Mouse (Mus musculus) embryonic facial prominence, embryonic 11.5 days (tissue): Measurements from ENCODE around the gene Gm8660. TPM values are rescaled to one million over a fixed set of nuclear protein-coding genes. Genes with fewer than 3 reads are reported as not detected.
"Not testable (repeated sequence)": the region's sequence is repeated elsewhere in the genome, so short reads cannot be mapped to it uniquely, and the experiment has no call there.

Experiments
- ATAC-seq: fragments of 200-750 bp; cut with Nextera tagmentation; replicated peaks from 2 replicates; pipeline ENCODE4 v1.8.0; 2017; ENCODE audit warnings: low read depth; ENCODE audit not compliant: insufficient number of reproducible peaks, low FRiP score, low TSS enrichment
- DNase-seq: peaks from one replicate; pipeline ENCODE4 v3.0.0-alpha.2; 2015; ENCODE audit warnings: low spot score
- H3K27ac ChIP-seq: fragments of 300-500 bp; sonication (generic); replicated peaks from 2 replicates; pipeline ENCODE4 v1.5.1; 2014; ENCODE audit warnings: mild to moderate bottlenecking, low read depth, low read length, control low read depth
- H3K27me3 ChIP-seq: fragments of 300-500 bp; sonication (generic); 2 replicates; pipeline ENCODE4 v1.6.1; 2014; ENCODE audit warnings: mild to moderate bottlenecking, low read length, moderate library complexity, mixed read lengths; ENCODE audit not compliant: control insufficient read depth, insufficient read depth
- H3K36me3 ChIP-seq: fragments of 300-500 bp; sonication (generic); replicated peaks from 2 replicates; pipeline ENCODE4 v1.6.1; 2014; ENCODE audit warnings: low read depth, mild to moderate bottlenecking, low read length, moderate library complexity, mixed read lengths; ENCODE audit not compliant: control insufficient read depth, insufficient read depth
- H3K4me1 ChIP-seq: fragments of 300-500 bp; sonication (generic); 2 replicates; pipeline ENCODE4 v1.6.1; 2014; ENCODE audit warnings: low read length, mixed read lengths; ENCODE audit not compliant: control insufficient read depth, insufficient read depth
- H3K4me2 ChIP-seq: fragments of 300-500 bp; sonication (generic); 2 replicates; pipeline ENCODE4 v1.6.1; 2014; ENCODE audit warnings: low read depth, mild to moderate bottlenecking, control low read depth, low read length, moderate library complexity
- H3K4me3 ChIP-seq: fragments of 300-500 bp; sonication (generic); 2 replicates; pipeline ENCODE4 v1.5.1; 2014; ENCODE audit warnings: low read depth, low read length, control low read depth
- H3K9ac ChIP-seq: fragments of 300-500 bp; sonication (generic); replicated peaks from 2 replicates; pipeline ENCODE4 v1.6.1; 2014; ENCODE audit warnings: mild to moderate bottlenecking, control low read depth, low read length
- H3K9me3 ChIP-seq: fragments of 300-500 bp; sonication (generic); replicated peaks from 2 replicates; pipeline ENCODE4 v1.6.1; 2016; ENCODE audit warnings: mild to moderate bottlenecking, low read length, inconsistent platforms, mixed read lengths; ENCODE audit not compliant: control insufficient read depth
- WGBS: fragments of 180-500 bp; shearing (Covaris S2); extraction: QIAGEN DNeasy Blood & Tissue Kit; methylation state at CpG from one replicate; pipeline ENCODE4 v1.1.7; 2014; 5-methylcytosine and 5-hydroxymethylcytosine counted together
- polyA plus RNA-seq: library from polyadenylated mRNA; unstranded; fragments of >200 nt; fragmentation: Nextera tagmentation; extraction: Ambion mirVana; gene quantifications from 2 replicates; pipeline ENCODE4 v1.2.1, GENCODE M21; 2014

Gene Gm8660
- polyA plus RNA-seq: not detected in 2 replicates

GRCm38 (mm10) chr7:22370939-22371338 is at the start of gene Gm8660:
Gene Gm8660 (minus strand): TSS chr7:22371039.
- H3K36me3 ChIP-seq, H3K9me3 ChIP-seq, H3K4me1 ChIP-seq, H3K4me2 ChIP-seq, H3K9ac ChIP-seq, ATAC-seq, H3K27ac ChIP-seq, H3K27me3 ChIP-seq, H3K4me3 ChIP-seq, DNase-seq: not testable (repeated sequence)
- no CpG with 5 or more reads among the region's 1 CpGs for WGBS

GRCm38 (mm10) chr7:22413283-22413682 is 42.4 kb upstream of the Gm8660 start, which contains the start of gene Vmn1r148:
Gene Vmn1r148 (plus strand): TSS chr7:22413583.
- H3K9me3 ChIP-seq, H3K4me2 ChIP-seq, DNase-seq, H3K4me1 ChIP-seq, H3K9ac ChIP-seq, ATAC-seq, H3K27me3 ChIP-seq, H3K4me3 ChIP-seq, H3K27ac ChIP-seq, H3K36me3 ChIP-seq: not testable (repeated sequence)
- no CpG with 5 or more reads among the region's 3 CpGs for WGBS

GRCm38 (mm10) chr7:22329617-22330016 is 41.2 kb downstream of the Gm8660 start, which contains the start of gene Gm4187:
Gene Gm4187 (minus strand): TSS chr7:22329717.
- H3K4me2 ChIP-seq, H3K9ac ChIP-seq, H3K27ac ChIP-seq, DNase-seq, H3K4me1 ChIP-seq, H3K36me3 ChIP-seq, ATAC-seq, H3K9me3 ChIP-seq, H3K4me3 ChIP-seq, H3K27me3 ChIP-seq: not testable (repeated sequence)
- no CpG with 5 or more reads among the region's 2 CpGs for WGBS

Other genes starting within 250 kb of the Gm8660 start
- gene Gm10666, start 236.3 kb downstream of the Gm8660 start, polyA plus RNA-seq: not detected in 2 replicates
- gene Vmn1r142, start 207.0 kb downstream of the Gm8660 start, polyA plus RNA-seq: not detected in 2 replicates
- not detected in 2 replicates for gene Vmn1r143, start 181.7 kb downstream of the Gm8660 start, polyA plus RNA-seq
- gene Gm8653, start 169.8 kb downstream of the Gm8660 start, polyA plus RNA-seq: not detected in 2 replicates
- not detected in 2 replicates for gene Gm8453, start 141.6 kb downstream of the Gm8660 start, polyA plus RNA-seq
- not detected in 2 replicates for gene Gm4187, start 41.3 kb downstream of the Gm8660 start, polyA plus RNA-seq
- gene Vmn1r148, start 42.5 kb upstream of the Gm8660 start, polyA plus RNA-seq: not detected in 2 replicates
- gene Vmn1r149, start 67.2 kb upstream of the Gm8660 start, polyA plus RNA-seq: not detected in 2 replicates
- gene Gm10665, start 93.0 kb upstream of the Gm8660 start, polyA plus RNA-seq: not detected in 2 replicates
- not detected in 2 replicates for gene Vmn1r151, start 128.6 kb upstream of the Gm8660 start, polyA plus RNA-seq
- gene Vmn1r152, start 151.9 kb upstream of the Gm8660 start, polyA plus RNA-seq: not detected in 2 replicates
- not detected in 2 replicates for gene Gm8677, start 163.8 kb upstream of the Gm8660 start, polyA plus RNA-seq
- gene Gm4201, start 194.3 kb upstream of the Gm8660 start, polyA plus RNA-seq: not detected in 2 replicates
- not detected in 2 replicates for gene Gm4565, start 217.1 kb upstream of the Gm8660 start, polyA plus RNA-seq